Mouse (Mus musculus) adrenal gland, adult 8-10 months (tissue): ENCODE results near the gene Rplp2. TPM values are rescaled to one million over a fixed set of nuclear protein-coding genes. Genes with fewer than 3 reads are reported as not detected.

ENCODE experiments used
- DNase-seq: peaks from one replicate; pipeline ENCODE4 v3.0.0; 2022
- total RNA-seq, 4 experiments: library from RNA; stranded (reverse); gene quantifications; 2 replicates each; pipeline ENCODE4 v1.2.4; 2022

Rplp2 gene
- total RNA-seq, 4 experiments from 2014 or later = 998 to 1,129 (median 1,024) TPM

GRCm38 (mm10) chr7:141484186-141485120 is 37.3 kb downstream of the Rplp2 start:
- DNase-seq = no peak

GRCm38 (mm10) chr7:141485186-141485585 is 38.0 kb downstream of the Rplp2 start:
- DNase-seq = no peak

GRCm38 (mm10) chr7:141485606-141486005 is 38.4 kb downstream of the Rplp2 start:
- no peak for DNase-seq

GRCm38 (mm10) chr7:141486239-141486638 is 39.1 kb downstream of the Rplp2 start:
- DNase-seq = no peak

GRCm38 (mm10) chr7:141487141-141487540 is 40.0 kb downstream of the Rplp2 start:
- DNase-seq = no peak

GRCm38 (mm10) chr7:141491151-141491550 is 44.0 kb downstream of the Rplp2 start:
- no peak for DNase-seq

GRCm38 (mm10) chr7:141492738-141493137 is 45.6 kb downstream of the Rplp2 start:
- no peak for DNase-seq

GRCm38 (mm10) chr7:141493729-141494128 is 46.6 kb downstream of the Rplp2 start:
- no peak for DNase-seq

- no peak for DNase-seq
These were observed 48.2 kb downstream of the Rplp2 start for GRCm38 (mm10) chr7:141495379-141495778.

- DNase-seq = no peak
These were observed 48.8 kb downstream of the Rplp2 start for GRCm38 (mm10) chr7:141495940-141496339.

- DNase-seq = no peak
These were observed 50.4 kb downstream of the Rplp2 start for GRCm38 (mm10) chr7:141497600-141497999.

Other genes starting within 250 kb of the Rplp2 start
- gene Lmntd2, start 233.3 kb upstream of the Rplp2 start, total RNA-seq = under 1 TPM; 0.12 to 0.94 (median 0.66) TPM
- 1 to 10 TPM; 5.6 to 7.7 (median 6.3) TPM for gene Rassf7, start 231.5 kb upstream of the Rplp2 start, total RNA-seq
- 10 to 100 TPM; 79.8 to 92.9 (median 84.3) TPM for gene Phrf1, start 218.6 kb upstream of the Rplp2 start, total RNA-seq
- 10 to 100 TPM in 2 of 4 experiments, 1 to 10 TPM in 2; 7.0 to 10.7 (median 9.4) TPM for gene Irf7, start 180.9 kb upstream of the Rplp2 start, total RNA-seq
- 1 to 10 TPM; 2.3 to 5.5 (median 3.2) TPM for gene Cdhr5, start 170.6 kb upstream of the Rplp2 start, total RNA-seq
- under 1 TPM in 1 of 4 experiments, not detected in 3; 0.67 TPM for gene Sct, start 168.2 kb upstream of the Rplp2 start, total RNA-seq
- 1 to 10 TPM in 1 of 4 experiments, under 1 TPM in 1, not detected in 2; 0.40 to 1.3 TPM for gene Drd4, start 155.4 kb upstream of the Rplp2 start, total RNA-seq
- 10 to 100 TPM; 27.1 to 47.4 (median 36.7) TPM for gene Deaf1, start 119.7 kb upstream of the Rplp2 start, total RNA-seq
- 10 to 100 TPM; 31.4 to 46.6 (median 34.8) TPM for gene Tmem80, start 119.6 kb upstream of the Rplp2 start, total RNA-seq
- gene Eps8l2, start 108.5 kb upstream of the Rplp2 start, total RNA-seq = 1 to 10 TPM; 2.0 to 2.9 (median 2.3) TPM
- gene Taldo1, start 55.2 kb upstream of the Rplp2 start, total RNA-seq = 100 to 1,000 TPM; 429 to 671 (median 576) TPM
- 10 to 100 TPM; 38.9 to 52.2 (median 47.6) TPM for gene Gatd1, start 33.2 kb upstream of the Rplp2 start, total RNA-seq
- gene Cend1, start 17.9 kb upstream of the Rplp2 start, total RNA-seq = 1 to 10 TPM; 1.5 to 2.6 (median 2.1) TPM
- 100 to 1,000 TPM in 3 of 4 experiments, 10 to 100 TPM in 1; 86.7 to 109 (median 104) TPM for gene Slc25a22, start 9.5 kb upstream of the Rplp2 start, total RNA-seq
- 1 to 10 TPM; 1.0 to 2.3 (median 1.4) TPM for gene Pidd1, start 3.3 kb upstream of the Rplp2 start, total RNA-seq
- gene Pnpla2, start 7.8 kb downstream of the Rplp2 start, total RNA-seq = 100 to 1,000 TPM; 256 to 532 (median 452) TPM
- 10 to 100 TPM; 11.7 to 21.1 (median 18.7) TPM for gene Cracr2b, start 13.7 kb downstream of the Rplp2 start, total RNA-seq
- 100 to 1,000 TPM; 323 to 455 (median 409) TPM for gene Cd151, start 20.0 kb downstream of the Rplp2 start, total RNA-seq
- gene Polr2l, start 27.8 kb downstream of the Rplp2 start, total RNA-seq = 100 to 1,000 TPM in 3 of 4 experiments, 10 to 100 TPM in 1; 99.4 to 147 (median 129) TPM
- 100 to 1,000 TPM in 2 of 4 experiments, 10 to 100 TPM in 2; 89.1 to 191 (median 124) TPM for gene Tspan4, start 27.9 kb downstream of the Rplp2 start, total RNA-seq
- 10 to 100 TPM; 57.5 to 69.9 (median 62.5) TPM for gene Chid1, start 92.5 kb downstream of the Rplp2 start, total RNA-seq
- 10 to 100 TPM; 54.9 to 79.7 (median 66.5) TPM for gene Ap2a2, start 114.8 kb downstream of the Rplp2 start, total RNA-seq
- not detected for gene Muc6, start 207.9 kb downstream of the Rplp2 start, total RNA-seq
- gene Muc2, start 243.0 kb downstream of the Rplp2 start, total RNA-seq = 1 to 10 TPM in 2 of 4 experiments, under 1 TPM in 2; 0.24 to 2.2 (median 0.81) TPM